Mouse (Mus musculus) myocyte (in vitro differentiated cells): Measurements from ENCODE around the gene Kif5c. TPM values are rescaled to one million over a fixed set of nuclear protein-coding genes. Genes with fewer than 3 reads are reported as not detected.

Experiments used
- H3K27me3 ChIP-seq: one replicate; pipeline ENCODE4 v1.6.1; 2011; ENCODE audit not compliant: control insufficient read depth, insufficient read depth, insufficient read length
- H3K36me3 ChIP-seq: one replicate; pipeline ENCODE4 v1.6.1; 2011; ENCODE audit not compliant: control insufficient read depth, insufficient read depth
- H3K4me2 ChIP-seq: one replicate; pipeline ENCODE4 v1.6.1; 2011; ENCODE audit warnings: low read depth, control low read depth
- H3K4me3 ChIP-seq: one replicate; pipeline ENCODE4 v1.5.1; 2011; ENCODE audit warnings: mild to moderate bottlenecking, control low read depth, moderate library complexity
- H3K79me2 ChIP-seq: one replicate; pipeline ENCODE4 v1.6.1; 2011; ENCODE audit not compliant: control insufficient read depth, insufficient read depth
- H3ac ChIP-seq: one replicate; pipeline ENCODE4 v1.6.1; 2011; ENCODE audit not compliant: control insufficient read depth, insufficient read length
- CEBPB ChIP-seq: IDR thresholded peaks from 2 replicates; pipeline ENCODE4 v1.6.1; 2011; ENCODE audit warnings: mild to moderate bottlenecking, moderate library complexity; ENCODE audit not compliant: poor library complexity, insufficient read depth, severe bottlenecking
- E2F4 ChIP-seq: IDR thresholded peaks from one replicate; pipeline ENCODE4 v1.6.1; 2011; ENCODE audit warnings: mild to moderate bottlenecking, control low read depth, moderate library complexity; ENCODE audit not compliant: insufficient read depth
- MAX ChIP-seq: IDR thresholded peaks from one replicate; pipeline ENCODE4 v1.6.1; 2011; ENCODE audit warnings: low read depth, mild to moderate bottlenecking, control low read depth
- MYOD1 ChIP-seq, 3 experiments: IDR thresholded peaks; one replicate each; pipeline ENCODE4 v1.6.1; 2011; ENCODE audit warnings: control low read depth in 2 of 3, low read depth in 2 of 3, mild to moderate bottlenecking in 2 of 3, moderate library complexity in 1 of 3; ENCODE audit not compliant: insufficient read length in 2 of 3, control insufficient read depth in 1 of 3
- MYOG ChIP-seq, 3 experiments: IDR thresholded peaks; one replicate each; pipeline ENCODE4 v1.6.1; 2011; ENCODE audit warnings: control low read depth in 2 of 3, low read depth in 2 of 3, mild to moderate bottlenecking in 2 of 3; ENCODE audit not compliant: insufficient read length in 2 of 3, control insufficient read depth in 1 of 3, insufficient read depth in 1 of 3
- POLR2A ChIP-seq: IDR thresholded peaks from one replicate; pipeline ENCODE4 v1.6.1; 2011; ENCODE audit warnings: low read depth, mild to moderate bottlenecking, control low read depth, moderate library complexity; ENCODE audit not compliant: insufficient read length
- POLR2AphosphoS2 ChIP-seq: IDR thresholded peaks from one replicate; pipeline ENCODE4 v1.6.1; 2011; ENCODE audit warnings: low read depth, control low read depth; ENCODE audit not compliant: insufficient read length
- REST ChIP-seq: IDR thresholded peaks from one replicate; pipeline ENCODE4 v1.6.1; 2011; ENCODE audit warnings: mild to moderate bottlenecking, control low read depth, moderate library complexity; ENCODE audit not compliant: insufficient read depth, insufficient read length
- SRF ChIP-seq: IDR thresholded peaks from one replicate; pipeline ENCODE4 v1.6.1; 2011; ENCODE audit warnings: low read depth; ENCODE audit not compliant: control insufficient read depth, insufficient read length
- TCF12 ChIP-seq: IDR thresholded peaks from one replicate; pipeline ENCODE4 v1.6.1; 2011; ENCODE audit warnings: mild to moderate bottlenecking, control low read depth; ENCODE audit not compliant: poor library complexity, insufficient read depth, severe bottlenecking
- TCF3 ChIP-seq: IDR thresholded peaks from one replicate; pipeline ENCODE4 v1.6.1; 2011; ENCODE audit warnings: low read depth, control low read depth; ENCODE audit not compliant: insufficient read length
- USF1 ChIP-seq: IDR thresholded peaks from one replicate; pipeline ENCODE4 v1.6.1; 2011; ENCODE audit warnings: low read depth, mild to moderate bottlenecking, control low read depth, moderate library complexity
- polyA plus RNA-seq: library from polyadenylated mRNA; unstranded; fragments of >200 nt; fragmentation: generic; extraction: Trizol; gene quantifications from one replicate; pipeline ENCODE4 v1.2.1, GENCODE M21; 2012; ENCODE audit warnings: missing spikeins

Kif5c gene
- polyA plus RNA-seq, 1 experiment, result 6.2 TPM

DNA sequence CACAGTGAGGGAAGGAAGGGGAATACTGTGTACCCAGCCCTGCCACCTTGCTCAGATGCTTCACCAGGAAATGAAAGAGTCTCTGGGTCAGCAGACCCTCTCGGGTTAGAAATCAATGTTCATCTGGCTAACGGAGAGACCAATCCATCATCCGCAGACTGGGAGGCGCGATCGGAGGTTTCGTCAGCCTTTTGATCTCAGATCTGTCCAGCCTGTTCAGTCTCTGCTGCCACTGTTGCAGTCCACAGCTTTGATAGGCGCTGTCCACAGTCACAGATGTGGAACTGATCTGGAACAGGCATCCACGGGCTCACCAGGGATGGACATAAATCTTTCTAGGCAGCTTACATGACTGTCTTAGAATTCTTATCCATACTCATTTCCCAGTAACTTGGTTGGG is 29.2 kb downstream of the Kif5c start:
- no peak overlapping the region for H3K4me3 ChIP-seq
- no peaks in the 10 kb centered on the region for H3K36me3 ChIP-seq
- no peak overlapping the region for H3K4me2 ChIP-seq
- no peak for TF ChIP-seq MYOD1 (IDR thresholded peaks at IDR 0.05; ENCODE audit: control insufficient read depth in 1 of 3, insufficient read length in 2 of 3, low read depth in 2 of 3)
- TF ChIP-seq MAX, result no peak
- no peak for TF ChIP-seq CEBPB
- H3K27me3 ChIP-seq, result no peaks in the 10 kb centered on the region
- no peak overlapping the region for H3ac ChIP-seq
- H3K79me2 ChIP-seq, result no peaks in the 10 kb centered on the region

DNA sequence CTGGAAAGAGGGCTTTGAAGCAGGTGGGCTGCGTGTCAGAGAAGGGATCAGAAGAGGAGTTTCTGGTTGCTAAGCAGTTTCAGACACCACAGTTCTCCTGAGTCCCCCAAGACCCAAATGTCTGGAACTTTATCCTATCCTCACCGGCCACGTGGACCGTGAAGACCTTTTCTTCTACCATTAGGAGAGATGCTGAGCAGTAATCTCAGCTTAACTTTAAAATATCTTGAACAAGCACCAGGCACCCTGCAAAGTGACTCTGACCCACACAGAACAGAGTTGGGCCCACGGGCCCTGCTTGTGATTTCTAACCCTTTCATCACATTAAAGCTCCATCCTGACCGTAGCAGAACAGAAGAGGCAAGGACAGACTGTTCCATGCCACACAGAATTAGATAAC is 29.7 kb downstream of the Kif5c start:
- Histone ChIP-seq H3K79me2 (no peaks in the 10 kb centered on the region), H3K4me2 (no peak overlapping the region), H3K36me3 (no peaks in the 10 kb centered on the region), H3K27me3 (no peaks in the 10 kb centered on the region), H3ac (no peak overlapping the region), H3K4me3 (no peak overlapping the region)
- no peak for TF ChIP-seq REST
- no peak for TF ChIP-seq SRF
- no peak for TF ChIP-seq POLR2A
- TF ChIP-seq POLR2AphosphoS2, result no peak
- TF ChIP-seq TCF3, result no peak
- no peak for TF ChIP-seq MYOG (IDR thresholded peaks at IDR 0.05; ENCODE audit: control insufficient read depth in 1 of 3, insufficient read depth in 1 of 3, insufficient read length in 2 of 3, low read depth in 2 of 3)
- no peak for TF ChIP-seq MYOD1 (IDR thresholded peaks at IDR 0.05; ENCODE audit: control insufficient read depth in 1 of 3, insufficient read length in 2 of 3, low read depth in 2 of 3)
- TF ChIP-seq E2F4, result no peak
- no peak for TF ChIP-seq TCF12
- TF ChIP-seq MAX, result no peak
- TF ChIP-seq CEBPB, result no peak
- no peak for TF ChIP-seq USF1

DNA sequence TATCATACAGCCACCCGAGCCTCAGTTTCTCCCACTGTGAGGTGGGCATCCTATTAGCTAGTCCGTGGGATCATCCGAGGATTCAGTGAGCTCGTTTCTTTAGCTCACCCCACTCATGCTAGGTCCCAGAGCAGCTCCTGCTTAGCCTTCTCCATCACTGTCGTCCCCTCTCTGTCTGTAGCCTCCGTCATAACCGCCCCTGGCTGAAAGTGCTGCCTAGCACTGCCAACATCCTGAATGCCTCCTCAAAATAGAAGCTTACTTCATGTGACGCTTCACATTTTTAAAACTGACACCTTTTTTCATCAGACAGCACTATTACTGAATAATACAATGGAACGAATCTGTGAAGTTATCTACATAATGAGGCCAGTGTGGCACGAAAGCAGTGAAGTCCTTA is 30.1 kb downstream of the Kif5c start:
- Histone ChIP-seq H3ac (no peak overlapping the region), H3K36me3 (no peaks in the 10 kb centered on the region), H3K79me2 (no peaks in the 10 kb centered on the region), H3K4me2 (no peak overlapping the region), H3K4me3 (no peak overlapping the region), H3K27me3 (no peaks in the 10 kb centered on the region)
- TF ChIP-seq REST, result no peak
- TF ChIP-seq SRF, result no peak
- no peak for TF ChIP-seq MYOG (IDR thresholded peaks at IDR 0.05; ENCODE audit: control insufficient read depth in 1 of 3, insufficient read depth in 1 of 3, insufficient read length in 2 of 3, low read depth in 2 of 3)
- TF ChIP-seq MAX, result no peak
- no peak for TF ChIP-seq TCF3
- TF ChIP-seq POLR2AphosphoS2, result no peak
- TF ChIP-seq CEBPB, result no peak
- no peak for TF ChIP-seq MYOD1 (IDR thresholded peaks at IDR 0.05; ENCODE audit: control insufficient read depth in 1 of 3, insufficient read length in 2 of 3, low read depth in 2 of 3)
- TF ChIP-seq USF1, result no peak
- TF ChIP-seq E2F4, result no peak
- TF ChIP-seq POLR2A, result no peak
- no peak for TF ChIP-seq TCF12

DNA sequence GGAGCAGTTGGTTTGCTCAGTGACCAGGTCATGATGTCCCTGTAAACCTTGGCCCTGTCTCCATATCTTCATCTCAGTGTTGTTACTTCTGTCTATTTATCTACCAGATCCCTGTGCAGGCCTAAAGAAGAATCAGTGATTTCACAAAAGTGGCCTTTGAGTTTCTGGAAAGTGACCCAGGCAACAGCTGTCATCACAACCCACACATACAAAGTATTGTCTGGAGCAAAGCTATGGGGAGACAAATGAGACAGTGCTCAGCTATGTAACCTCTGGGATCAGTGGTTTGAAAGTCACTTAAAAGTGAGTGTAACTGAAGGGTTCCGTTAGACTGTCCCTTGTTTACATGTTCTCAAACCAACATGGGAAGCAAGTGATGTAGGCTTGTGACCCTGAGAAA is 32.6 kb downstream of the Kif5c start:
- TF ChIP-seq SRF, result no peak
- TF ChIP-seq MYOD1 (IDR thresholded peaks at IDR 0.05; ENCODE audit: control insufficient read depth in 1 of 3, insufficient read length in 2 of 3, low read depth in 2 of 3), result peak; percentile 26 to 57 (median 54)
- no peak overlapping the region for H3K4me2 ChIP-seq
- no peaks in the 10 kb centered on the region for H3K79me2 ChIP-seq
- no peaks in the 10 kb centered on the region for H3K36me3 ChIP-seq
- H3K4me3 ChIP-seq, result no peak overlapping the region
- H3K27me3 ChIP-seq, result no peaks in the 10 kb centered on the region
- no peak overlapping the region for H3ac ChIP-seq

GRCm38 (mm10) chr2:49654606-49655005 is 35.5 kb downstream of the Kif5c start:
- H3K4me3 ChIP-seq, result no peak overlapping the region
- no peak overlapping the region for H3ac ChIP-seq
- no peaks in the 10 kb centered on the region for H3K36me3 ChIP-seq
- no peak overlapping the region for H3K4me2 ChIP-seq
- H3K79me2 ChIP-seq, result no peaks in the 10 kb centered on the region
- TF ChIP-seq MYOD1 (IDR thresholded peaks at IDR 0.05; ENCODE audit: control insufficient read depth in 1 of 3, insufficient read length in 2 of 3, low read depth in 2 of 3), result no peak
- TF ChIP-seq POLR2A, result no peak
- no peak for TF ChIP-seq CEBPB
- TF ChIP-seq TCF3, result no peak
- TF ChIP-seq MYOG (IDR thresholded peaks at IDR 0.05; ENCODE audit: control insufficient read depth in 1 of 3, insufficient read depth in 1 of 3, insufficient read length in 2 of 3, low read depth in 2 of 3), result no peak
- H3K27me3 ChIP-seq, result no peaks in the 10 kb centered on the region
